Mouse (Mus musculus): ENCODE measurements around the gene Gm960. TPM values are rescaled to one million over a fixed set of nuclear protein-coding genes. Genes with fewer than 3 reads are reported as not detected.

The Gm960 gene
- not detected for total RNA-seq (2022)

- peak; percentile 33 for DNase-seq (ENCODE audit: low spot score)
Observed at GRCm38 (mm10) chr19:4698205-4698677, at the start of gene Gm960. Gm960 (minus strand) TSS chr19:4698668.

- DNase-seq (ENCODE audit: low spot score) = no peak
Observed at GRCm38 (mm10) chr19:4747631-4748312, 49.3 kb upstream of the Gm960 start.

GRCm38 (mm10) chr19:4746611-4747010, 48.1 kb upstream of the Gm960 start:
- no peak for DNase-seq (ENCODE audit: low spot score)

- no peak for DNase-seq (ENCODE audit: low spot score)
Observed at GRCm38 (mm10) chr19:4745681-4746080, 47.2 kb upstream of the Gm960 start.

- DNase-seq (ENCODE audit: low spot score) = no peak
Observed at GRCm38 (mm10) chr19:4745057-4745456, 46.6 kb upstream of the Gm960 start.

- no peak for DNase-seq (ENCODE audit: low spot score)
Observed at GRCm38 (mm10) chr19:4744026-4744425, 45.6 kb upstream of the Gm960 start.

- DNase-seq (ENCODE audit: low spot score) = no peak
Observed at GRCm38 (mm10) chr19:4743524-4743923, 45.1 kb upstream of the Gm960 start.

GRCm38 (mm10) chr19:4742229-4742628, 43.8 kb upstream of the Gm960 start:
- no peak for DNase-seq (ENCODE audit: low spot score)

GRCm38 (mm10) chr19:4741482-4741881, 43.0 kb upstream of the Gm960 start:
- DNase-seq (ENCODE audit: low spot score) = no peak

GRCm38 (mm10) chr19:4739762-4740161, 41.3 kb upstream of the Gm960 start:
- DNase-seq (ENCODE audit: low spot score) = no peak

- no peak for DNase-seq (ENCODE audit: low spot score)
Observed at GRCm38 (mm10) chr19:4739053-4739452, 40.6 kb upstream of the Gm960 start.

- no peak for DNase-seq (ENCODE audit: low spot score)
Observed at GRCm38 (mm10) chr19:4737866-4738265, 39.4 kb upstream of the Gm960 start.

GRCm38 (mm10) chr19:4733052-4733451, 34.6 kb upstream of the Gm960 start:
- no peak for DNase-seq (ENCODE audit: low spot score)

GRCm38 (mm10) chr19:4729186-4729585, 30.7 kb upstream of the Gm960 start:
- no peak for DNase-seq (ENCODE audit: low spot score)

GRCm38 (mm10) chr19:4720671-4721244, 22.3 kb upstream of the Gm960 start:
- DNase-seq (ENCODE audit: low spot score) = no peak

- no peak for DNase-seq (ENCODE audit: low spot score)
Observed at GRCm38 (mm10) chr19:4720112-4720511, 21.6 kb upstream of the Gm960 start.

GRCm38 (mm10) chr19:4719351-4719764, 20.9 kb upstream of the Gm960 start:
- no peak for DNase-seq (ENCODE audit: low spot score)

GRCm38 (mm10) chr19:4718716-4719115, 20.2 kb upstream of the Gm960 start:
- no peak for DNase-seq (ENCODE audit: low spot score)

GRCm38 (mm10) chr19:4717281-4717680, 18.8 kb upstream of the Gm960 start:
- no peak for DNase-seq (ENCODE audit: low spot score)

- no peak for DNase-seq (ENCODE audit: low spot score)
Observed at GRCm38 (mm10) chr19:4716756-4717155, 18.3 kb upstream of the Gm960 start.

- no peak for DNase-seq (ENCODE audit: low spot score)
Observed at GRCm38 (mm10) chr19:4713886-4714285, 15.4 kb upstream of the Gm960 start.

- DNase-seq (ENCODE audit: low spot score) = no peak
Observed at GRCm38 (mm10) chr19:4712781-4713526, 14.5 kb upstream of the Gm960 start.
